Mouse (Mus musculus) hindbrain, embryonic 15.5 days (tissue): ENCODE results near the gene Bax. TPM values are rescaled to one million over a fixed set of nuclear protein-coding genes. Genes with fewer than 3 reads are reported as not detected.

Experiments
- ATAC-seq: fragments of 200-750 bp; cut with Nextera tagmentation; 2 replicates; pipeline ENCODE4 v1.8.0; 2017; ENCODE audit warnings: low read depth, moderate number of reproducible peaks, moderate TSS enrichment; ENCODE audit not compliant: low FRiP score
- H3K27ac ChIP-seq: fragments of 300-500 bp; sonication (generic); replicated peaks from 2 replicates; pipeline ENCODE4 v1.5.1; 2015; ENCODE audit warnings: mild to moderate bottlenecking, inconsistent platforms
- H3K27me3 ChIP-seq: fragments of 300-500 bp; sonication (generic); 2 replicates; pipeline ENCODE4 v1.6.1; 2015; ENCODE audit warnings: control low read depth, inconsistent platforms
- H3K36me3 ChIP-seq: fragments of 300-500 bp; sonication (generic); 2 replicates; pipeline ENCODE4 v1.6.1; 2015; ENCODE audit warnings: control low read depth, inconsistent platforms
- H3K4me1 ChIP-seq: fragments of 300-500 bp; sonication (generic); replicated peaks from 2 replicates; pipeline ENCODE4 v1.6.1; 2015; ENCODE audit warnings: control low read depth, inconsistent platforms
- H3K4me2 ChIP-seq: fragments of 300-500 bp; sonication (generic); 2 replicates; pipeline ENCODE4 v1.6.1; 2015; ENCODE audit warnings: moderate library complexity, mild to moderate bottlenecking, inconsistent platforms
- H3K4me3 ChIP-seq: fragments of 300-500 bp; sonication (generic); 2 replicates; pipeline ENCODE4 v1.5.1; 2015; ENCODE audit warnings: mild to moderate bottlenecking, inconsistent platforms
- H3K9ac ChIP-seq: fragments of 300-500 bp; sonication (generic); 2 replicates; pipeline ENCODE4 v1.6.1; 2015; ENCODE audit warnings: inconsistent platforms
- H3K9me3 ChIP-seq: fragments of 300-500 bp; sonication (generic); 2 replicates; pipeline ENCODE4 v1.6.1; 2016; ENCODE audit warnings: control low read depth, inconsistent platforms
- WGBS: fragments of 180-500 bp; shearing (Covaris S2); methylation state at CpG from one replicate; pipeline ENCODE4 v1.1.7; 2015; 5-methylcytosine and 5-hydroxymethylcytosine counted together
- microRNA-seq: library from miRNA; unstranded; fragments of <30 nt; microRNA quantifications from one replicate; pipeline ENCODE4, GENCODE M21; 2016
- polyA plus RNA-seq: library from polyadenylated mRNA; unstranded; fragments of >200 nt; fragmentation: Nextera tagmentation; extraction: Ambion mirVana; gene quantifications from 2 replicates; pipeline ENCODE4 v1.2.1, GENCODE M21; 2015

Bax gene
- polyA plus RNA-seq, 1 experiment from 2014 or later: 250 TPM

GRCm38 (mm10) chr7:45420615-45420919 is 46.1 kb downstream of the Bax start, which contains the start of gene Lhb:
Lhb (plus strand) TSS chr7:45420820.
- no peak within 1 kb of the TSS for H3K4me3 ChIP-seq
- H3K9me3 ChIP-seq: no peaks in the 10 kb centered on the region
- peaks cover 61% of the 10 kb centered on the region for H3K27me3 ChIP-seq
- H3K27ac ChIP-seq: no peak within 1 kb of the TSS
- ATAC-seq: no peak
- H3K4me2 ChIP-seq: no peak within 1 kb of the TSS
- no peak within 1 kb of the TSS for H3K9ac ChIP-seq
- peaks cover 42% of the 10 kb centered on the region for H3K36me3 ChIP-seq
- peaks cover 1% of the 10 kb centered on the region; the same call in 1 of the 2 replicates for H3K4me1 ChIP-seq
- WGBS: 65% methylated on average over 6 of the region's 6 CpGs

GRCm38 (mm10) chr7:45419859-45420614 is 46.7 kb downstream of the Bax start:
- no peak for ATAC-seq

DNA sequence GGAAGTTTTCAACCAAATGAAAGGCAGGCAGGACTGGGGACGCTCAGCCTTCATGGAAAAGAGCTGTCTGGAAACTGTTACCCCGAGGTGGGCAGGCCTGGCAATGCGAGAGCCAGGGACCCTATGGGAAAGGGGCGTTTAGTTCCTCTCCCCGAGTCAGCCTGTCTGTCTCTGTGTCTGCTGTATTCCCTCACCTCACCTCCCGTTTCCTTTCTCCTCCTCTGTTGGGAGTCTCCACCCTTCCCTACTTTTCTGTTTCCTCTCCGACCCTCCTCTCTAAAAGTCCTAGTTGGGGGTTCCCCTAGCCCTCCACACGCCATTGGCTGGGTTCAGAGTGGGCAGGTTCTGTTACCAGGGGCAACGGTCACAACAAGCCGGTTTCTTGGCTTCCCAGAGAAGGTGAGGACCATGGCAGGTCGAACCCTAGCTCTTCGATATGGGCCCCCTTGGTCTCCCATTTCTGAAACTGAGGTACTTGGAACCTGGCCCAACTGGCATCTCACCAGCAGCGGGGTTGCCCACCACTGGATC is 48.7 kb downstream of the Bax start:
- H3K9ac ChIP-seq: no peak overlapping the region
- no peaks in the 10 kb centered on the region for H3K9me3 ChIP-seq
- ATAC-seq: no peak
- no peak overlapping the region for H3K4me2 ChIP-seq
- 13% methylated on average over 13 of the region's 13 CpGs for WGBS
- peaks cover 86% of the 10 kb centered on the region for H3K27me3 ChIP-seq
- H3K27ac ChIP-seq: no peak overlapping the region
- peaks cover 18% of the 10 kb centered on the region for H3K4me1 ChIP-seq
- H3K4me3 ChIP-seq: no peak overlapping the region
- H3K36me3 ChIP-seq: peaks cover 20% of the 10 kb centered on the region

More at GRCm38 (mm10) chr7:45419859-45420614, 46.7 kb downstream of the Bax start:
- Histone ChIP-seq H3K27ac (no peak overlapping the region), H3K4me1 (peaks cover 4% of the 10 kb centered on the region; the same call in 1 of the 2 replicates), H3K4me2 (no peak overlapping the region), H3K4me3 (no peak overlapping the region), H3K9me3 (no peaks in the 10 kb centered on the region), H3K27me3 (peaks cover 66% of the 10 kb centered on the region), H3K9ac (no peak overlapping the region), H3K36me3 (peaks cover 40% of the 10 kb centered on the region)
- 17% methylated on average over 27 of the region's 27 CpGs for WGBS

GRCm38 (mm10) chr7:45415636-45416035 is 51.1 kb downstream of the Bax start:
- Histone ChIP-seq H3K9ac (no peak overlapping the region), H3K36me3 (no peaks in the 10 kb centered on the region), H3K4me3 (peak overlapping the region; percentile 16), H3K4me1 (peaks cover 18% of the 10 kb centered on the region), H3K9me3 (no peaks in the 10 kb centered on the region), H3K27ac (no peak overlapping the region), H3K4me2 (peak overlapping the region; percentile 26), H3K27me3 (peaks cover 96% of the 10 kb centered on the region)
- WGBS: 12% methylated on average over 37 of the region's 37 CpGs
- ATAC-seq: no peak

DNA sequence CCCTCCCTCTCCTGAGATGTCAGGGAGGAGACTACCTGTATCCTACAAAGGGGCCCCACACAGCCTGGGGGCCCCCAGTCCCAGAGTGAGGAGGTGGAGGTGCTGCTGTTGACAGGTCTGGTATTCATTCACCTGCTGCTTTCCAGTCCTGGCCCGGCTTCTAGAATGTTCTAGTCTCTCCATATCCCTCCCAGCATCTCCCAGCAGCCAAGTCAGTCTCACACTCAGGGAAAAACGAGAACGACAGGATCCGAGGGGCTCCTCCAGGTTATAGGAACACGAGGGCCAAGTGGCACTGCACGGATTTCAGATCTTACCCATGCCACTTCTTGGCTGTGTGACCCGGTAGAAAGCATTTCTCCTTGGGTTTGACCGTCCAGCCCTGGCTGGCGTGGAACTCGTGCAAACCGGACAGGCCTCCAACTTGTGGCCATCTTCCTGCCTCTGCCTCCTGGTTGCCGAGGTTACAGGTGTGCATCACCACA is 51.9 kb downstream of the Bax start:
- no peak overlapping the region for H3K4me3 ChIP-seq
- WGBS: 43% methylated on average over 12 of the region's 12 CpGs
- no peak overlapping the region for H3K4me2 ChIP-seq

GRCm38 (mm10) chr7:45413864-45414739 is 52.6 kb downstream of the Bax start:
- H3K4me2 ChIP-seq: peak overlapping the region; percentile 85
- H3K36me3 ChIP-seq: no peaks in the 10 kb centered on the region
- H3K4me3 ChIP-seq: peak overlapping the region; percentile 49
- WGBS: 2% methylated on average over 26 of the region's 27 CpGs
- H3K9ac ChIP-seq: peak overlapping the region; percentile 43
- H3K27ac ChIP-seq: no peak overlapping the region
- H3K27me3 ChIP-seq: peaks cover 96% of the 10 kb centered on the region
- peak; percentile 29; the same call in 1 of the 2 replicates for ATAC-seq
- H3K4me1 ChIP-seq: peaks cover 18% of the 10 kb centered on the region
- H3K9me3 ChIP-seq: no peaks in the 10 kb centered on the region

More for the DNA sequence above, 51.9 kb downstream of the Bax start:
- ATAC-seq: no peak
- Histone ChIP-seq H3K9ac (no peak overlapping the region), H3K27me3 (peaks cover 96% of the 10 kb centered on the region), H3K27ac (no peak overlapping the region), H3K4me1 (peaks cover 18% of the 10 kb centered on the region), H3K36me3 (no peaks in the 10 kb centered on the region), H3K9me3 (no peaks in the 10 kb centered on the region)

GRCm38 (mm10) chr7:45413113-45413863 is 53.4 kb downstream of the Bax start, which contains the start of gene Ntf5:
Ntf5 (plus strand) TSS chr7:45413695.
- no peaks in the 10 kb centered on the region for H3K9me3 ChIP-seq
- H3K27me3 ChIP-seq: peaks cover 96% of the 10 kb centered on the region
- peaks cover 18% of the 10 kb centered on the region for H3K4me1 ChIP-seq
- H3K36me3 ChIP-seq: no peaks in the 10 kb centered on the region
- no peak within 1 kb of the TSS for H3K27ac ChIP-seq
- peak; percentile 30 for ATAC-seq
- peak within 1 kb of the TSS; percentile 85 for H3K4me2 ChIP-seq
- WGBS: 4% methylated on average over 34 of the region's 45 CpGs
- H3K4me3 ChIP-seq: peak within 1 kb of the TSS; percentile 49
- peak within 1 kb of the TSS; percentile 43 for H3K9ac ChIP-seq

DNA sequence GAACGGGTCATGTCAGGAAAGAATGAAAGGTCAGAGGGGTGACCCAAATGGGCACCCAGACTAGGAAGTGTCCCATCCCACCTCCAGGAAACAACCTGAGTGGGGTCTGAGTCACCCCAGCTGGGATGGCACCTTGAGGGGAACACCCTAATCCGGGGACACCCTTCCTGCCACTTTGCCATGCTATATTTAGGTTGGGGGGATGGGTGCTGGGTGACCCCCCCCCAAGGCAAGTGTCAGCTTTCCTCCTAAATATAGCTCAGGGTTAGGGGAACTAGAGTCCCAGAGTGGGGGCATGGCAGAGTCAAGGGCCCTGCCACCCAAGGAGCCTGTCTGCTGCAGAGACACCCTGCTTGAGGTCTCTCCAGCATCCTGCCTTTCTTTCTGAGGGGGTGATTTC is 54.3 kb downstream of the Bax start:
- Histone ChIP-seq H3K9ac (no peak overlapping the region), H3K27me3 (peaks cover 96% of the 10 kb centered on the region), H3K4me1 (peaks cover 18% of the 10 kb centered on the region), H3K4me2 (no peak overlapping the region), H3K9me3 (no peaks in the 10 kb centered on the region), H3K27ac (no peak overlapping the region), H3K36me3 (no peaks in the 10 kb centered on the region), H3K4me3 (no peak overlapping the region)
- WGBS: 90% methylated on average over 2 of the region's 2 CpGs
- ATAC-seq: no peak

Small RNAs within 50 kb of the gene (microRNA-seq; reads per million reads assigned to microRNA genes)
- not detected for gene Gm22133

Other genes with a start within 250 kb of the Bax start
- 1.4 and 1.7 TPM in 2 replicates for gene Cd37, start 227.8 kb downstream of the Bax start, polyA plus RNA-seq
- gene Slc6a16, start 225.8 kb downstream of the Bax start, polyA plus RNA-seq: 0.62 and 1.3 TPM in 2 replicates
- 0.16 TPM in 1 of 2 replicates, not detected in the other for gene Slc6a21, start 189.4 kb downstream of the Bax start, polyA plus RNA-seq
- gene Trpm4, start 133.1 kb downstream of the Bax start, polyA plus RNA-seq: 11.3 TPM in 2 replicates
- gene Hrc, start 131.6 kb downstream of the Bax start, polyA plus RNA-seq: 0.65 and 0.68 TPM in 2 replicates
- gene Ppfia3, start 99.9 kb downstream of the Bax start, polyA plus RNA-seq: 29.9 and 32.1 TPM in 2 replicates
- gene Lin7b, start 96.3 kb downstream of the Bax start, polyA plus RNA-seq: 33.7 and 38.7 TPM in 2 replicates
- 179 and 183 TPM in 2 replicates for gene Snrnp70, start 71.2 kb downstream of the Bax start, polyA plus RNA-seq
- gene Kcna7, start 61.2 kb downstream of the Bax start, polyA plus RNA-seq: not detected in 2 replicates
- gene Ntf5, start 53.2 kb downstream of the Bax start, polyA plus RNA-seq: 0.17 TPM in 1 of 2 replicates, not detected in the other
- 0.92 and 2.0 TPM in 2 replicates for gene Lhb, start 46.1 kb downstream of the Bax start, polyA plus RNA-seq
- gene Gys1, start 32.1 kb downstream of the Bax start, polyA plus RNA-seq: 23.4 and 25.1 TPM in 2 replicates
- 108 and 110 TPM in 2 replicates for gene Ruvbl2, start 28.8 kb downstream of the Bax start, polyA plus RNA-seq
- gene Ftl1, start 7.0 kb downstream of the Bax start, polyA plus RNA-seq: 5,657 and 5,762 TPM in 2 replicates
- gene Tulp2, start 15.0 kb upstream of the Bax start, polyA plus RNA-seq: 0.13 and 0.30 TPM in 2 replicates
- gene Gm45808, start 19.9 kb upstream of the Bax start, polyA plus RNA-seq: not detected in 2 replicates
- gene Dhdh, start 21.9 kb upstream of the Bax start, polyA plus RNA-seq: 4.5 and 4.6 TPM in 2 replicates
- 137 TPM in 2 replicates for gene Nucb1, start 43.5 kb upstream of the Bax start, polyA plus RNA-seq
- 13.8 and 14.4 TPM in 2 replicates for gene Ppp1r15a, start 59.4 kb upstream of the Bax start, polyA plus RNA-seq
- gene Plekha4, start 59.4 kb upstream of the Bax start, polyA plus RNA-seq: 2.5 and 3.3 TPM in 2 replicates
- 0.18 and 0.26 TPM in 2 replicates for gene Hsd17b14, start 88.0 kb upstream of the Bax start, polyA plus RNA-seq
- gene Bcat2, start 103.3 kb upstream of the Bax start, polyA plus RNA-seq: 22.2 and 22.7 TPM in 2 replicates
- not detected in 2 replicates for gene Fgf21, start 148.6 kb upstream of the Bax start, polyA plus RNA-seq
- not detected in 2 replicates for gene Fut1, start 150.4 kb upstream of the Bax start, polyA plus RNA-seq
- gene Izumo1, start 154.9 kb upstream of the Bax start, polyA plus RNA-seq: 0.08 and 0.09 TPM in 2 replicates
- gene Rasip1, start 160.6 kb upstream of the Bax start, polyA plus RNA-seq: 20.2 and 24.3 TPM in 2 replicates
- 4.0 and 5.2 TPM in 2 replicates for gene Mamstr, start 173.1 kb upstream of the Bax start, polyA plus RNA-seq
- 0.05 and 0.32 TPM in 2 replicates for gene Fut2, start 199.5 kb upstream of the Bax start, polyA plus RNA-seq
- 1.4 and 1.6 TPM in 2 replicates for gene Ntn5, start 217.1 kb upstream of the Bax start, polyA plus RNA-seq
- 0.35 and 0.89 TPM in 2 replicates for gene Sec1, start 227.5 kb upstream of the Bax start, polyA plus RNA-seq
- gene Car11, start 232.9 kb upstream of the Bax start, polyA plus RNA-seq: 58.6 and 67.3 TPM in 2 replicates
- 2.9 and 4.1 TPM in 2 replicates for gene Dbp, start 238.2 kb upstream of the Bax start, polyA plus RNA-seq
- 528 and 575 TPM in 2 replicates for gene Rpl18, start 248.6 kb upstream of the Bax start, polyA plus RNA-seq